In the genomic region with DNA sequence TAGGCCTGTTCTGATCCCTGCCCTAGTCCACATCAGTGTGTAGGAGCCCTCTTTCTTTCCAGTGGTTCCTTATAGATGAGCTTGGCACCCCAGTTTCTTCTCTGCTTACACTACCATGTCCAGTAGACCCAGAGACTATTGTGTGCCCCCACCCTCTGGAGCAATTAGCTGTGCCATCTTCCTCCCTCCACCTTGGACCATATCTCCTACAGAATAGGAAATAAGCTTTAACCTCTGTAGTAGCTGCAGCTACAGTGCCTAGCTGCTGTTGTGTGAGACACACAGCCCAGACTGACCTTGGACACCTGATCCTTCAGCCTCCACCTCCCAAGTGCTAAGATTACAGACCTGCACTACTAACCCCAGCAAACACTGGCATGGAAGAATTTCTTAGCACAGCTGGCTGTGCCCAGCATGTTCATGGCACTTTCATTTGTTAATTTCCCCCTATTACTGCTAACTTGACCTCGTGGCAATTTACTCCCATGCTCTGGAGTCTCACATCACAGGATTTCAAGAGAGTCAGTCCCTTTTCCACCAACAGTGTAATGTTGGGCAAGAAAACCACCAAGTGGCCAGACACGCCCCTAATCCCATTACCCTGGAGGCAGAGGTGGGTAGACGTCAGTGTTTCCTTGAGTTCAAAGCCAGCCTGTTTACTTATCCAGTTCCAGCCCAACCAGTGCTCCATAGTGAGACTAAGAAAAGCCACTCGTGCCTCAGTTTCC, we compare ENCODE assay signal across 8 mouse cellular contexts. TPM values are rescaled to one million over a fixed set of nuclear protein-coding genes. Genes with fewer than 3 reads are reported as not detected.
DNase-seq lines count a peak whose midpoint lies in the region; ATAC-seq and TF ChIP-seq lines count a peak whose summit lies in the region.

No protein-coding gene starts in this region.

- no peak for TF ChIP-seq POLR2A in bone marrow, adult 2 months (IDR thresholded peaks at IDR 0.05; ENCODE audit: borderline replicate concordance, control insufficient read depth, low read depth, low read length)

- ATAC-seq in kidney, postnatal 0 days (replicated peaks; ENCODE audit: low FRiP score, low read depth): peak; percentile 65
- ATAC-seq in limb, embryonic 15.5 days (ENCODE audit: insufficient number of reproducible peaks, low FRiP score, low TSS enrichment, low read depth): no peak

- H3K9me3 ChIP-seq in kidney, postnatal 0 days (replicated peaks; ENCODE audit: low read length): no peaks in the 10 kb centered on the region
- no peaks in the 10 kb centered on the region for H3K9me3 ChIP-seq in limb, embryonic 15.5 days

- H3K36me3 ChIP-seq in kidney, postnatal 0 days (ENCODE audit: insufficient read depth, low read length): no peaks in the 10 kb centered on the region
- H3K36me3 ChIP-seq in limb, embryonic 15.5 days: peaks cover 10% of the 10 kb centered on the region; the same call in 1 of the 2 replicates

- no peaks in the 10 kb centered on the region for H3K27me3 ChIP-seq in kidney, postnatal 0 days (ENCODE audit: insufficient read depth, low read length)
- H3K27me3 ChIP-seq in limb, embryonic 15.5 days: no peaks in the 10 kb centered on the region

- H3K4me3 ChIP-seq in kidney, postnatal 0 days (replicated peaks; ENCODE audit: low read depth, low read length): no peak overlapping the region
- H3K4me3 ChIP-seq in bone marrow, adult 2 months (replicated peaks; ENCODE audit: control insufficient read depth, low read depth, low read length): peak overlapping the region; percentile 61
- peak overlapping the region; percentile 60 for H3K4me3 ChIP-seq in limb, embryonic 15.5 days

- WGBS in kidney, postnatal 0 days: 38% methylated on average over 4 of the region's 4 CpGs
- 20% methylated on average over 4 of the region's 4 CpGs for WGBS in bone marrow, adult 2 months
- 46% methylated on average over 4 of the region's 4 CpGs for WGBS in limb, embryonic 15.5 days

- no peak for TF ChIP-seq CTCF in kidney, postnatal 0 days (IDR thresholded peaks at IDR 0.05; ENCODE audit: low read depth)
- no peak for TF ChIP-seq CTCF in bone marrow, adult 2 months (IDR thresholded peaks at IDR 0.05; ENCODE audit: control insufficient read depth, insufficient read depth, low read length)

- H3K4me1 ChIP-seq in kidney, postnatal 0 days (replicated peaks; ENCODE audit: insufficient read depth, low read length): peaks cover 7% of the 10 kb centered on the region; the same call in 1 of the 2 replicates
- peaks cover 7% of the 10 kb centered on the region for H3K4me1 ChIP-seq in bone marrow, adult 2 months (ENCODE audit: control insufficient read depth, insufficient read depth, low read length)
- peaks cover 12% of the 10 kb centered on the region; the same call in 1 of the 2 replicates for H3K4me1 ChIP-seq in limb, embryonic 15.5 days

- peak overlapping the region; percentile 71; the same call in 1 of the 2 replicates for H3K27ac ChIP-seq in kidney, postnatal 0 days
- peak overlapping the region; percentile 92 for H3K27ac ChIP-seq in bone marrow, adult 2 months (ENCODE audit: control insufficient read depth, insufficient read depth, low read depth, low read length, poor library complexity)
- peak overlapping the region; percentile 30; the same call in 1 of the 2 replicates for H3K27ac ChIP-seq in limb, embryonic 15.5 days

- DNase-seq in kidney, postnatal 0 days (ENCODE audit: low spot score): peak; percentile 73
- DNase-seq in kidney, postnatal 14 days: no peak
- DNase-seq in natural killer cell, adult 2 months (ENCODE audit: low spot score in 2 of 2): peak; percentile 23 to 27
- no peak for DNase-seq in layer of hippocampus, postnatal 10 days (ENCODE audit: low spot score in 2 of 2)
- no peak for DNase-seq in cerebellum, adult 18-20 months
- DNase-seq in adrenal gland, adult 8-10 months: no peak

- H3K9ac ChIP-seq in kidney, postnatal 0 days (ENCODE audit: low read depth, low read length): no peak overlapping the region
- no peak overlapping the region for H3K9ac ChIP-seq in limb, embryonic 15.5 days

- no peak overlapping the region; the same call in 1 of the 2 replicates for H3K4me2 ChIP-seq in kidney, postnatal 0 days (ENCODE audit: low read length)
- H3K4me2 ChIP-seq in limb, embryonic 15.5 days: peak overlapping the region; percentile 78

RNA-seq across cellular contexts. Expression of a gene that starts 1.5 kb away (rescaled TPM):
- 5.3 and 7.2 TPM in 2 replicates for polyA plus RNA-seq in kidney, postnatal 0 days (2015; fragmentation: Nextera tagmentation; extraction: Ambion mirVana)
- polyA plus RNA-seq in bone marrow, adult 2 months (2011; ENCODE audit: insufficient read depth, insufficient read length, low replicate concordance, missing spikeins): 21.9 and 45.9 TPM in 2 replicates
- 15.9 and 16.6 TPM in 2 replicates for polyA plus RNA-seq in limb, embryonic 15.5 days (2015; fragmentation: Nextera tagmentation; extraction: Ambion mirVana)
- 1 to 10 TPM; 1.3 to 3.0 TPM for total RNA-seq in layer of hippocampus, postnatal 10 days (2021)
- total RNA-seq in adrenal gland, adult 8-10 months (2022): 10 to 100 TPM; 22.2 to 35.6 (median 30.6) TPM

RNA-seq across cellular contexts. Expression of a gene that starts 34.6 kb away (rescaled TPM):
- polyA plus RNA-seq in kidney, postnatal 0 days (2015; fragmentation: Nextera tagmentation; extraction: Ambion mirVana): 36.4 and 37.4 TPM in 2 replicates
- 25.9 and 41.1 TPM in 2 replicates for polyA plus RNA-seq in bone marrow, adult 2 months (2011; ENCODE audit: insufficient read depth, insufficient read length, low replicate concordance, missing spikeins)
- 35.3 and 37.1 TPM in 2 replicates for polyA plus RNA-seq in limb, embryonic 15.5 days (2015; fragmentation: Nextera tagmentation; extraction: Ambion mirVana)
- 10 to 100 TPM; 24.9 to 26.9 TPM for total RNA-seq in layer of hippocampus, postnatal 10 days (2021)
- 10 to 100 TPM; 62.9 to 77.8 (median 70.3) TPM for total RNA-seq in adrenal gland, adult 8-10 months (2022)

Comparison
In these comparisons a context has a peak if more than half of its experiments do, and no peak if none do; other contexts are left out.
1. DNase-seq: peak in kidney, postnatal 0 days (single experiment) and natural killer cell, adult 2 months (2 of 2); none in kidney, postnatal 14 days (single experiment), layer of hippocampus, postnatal 10 days (0 of 2), cerebellum, adult 18-20 months (0 of 2) and adrenal gland, adult 8-10 months (single experiment).
2. H3K27ac ChIP-seq: peak in every context shown above with its lines; median percentile 92 in bone marrow, adult 2 months; 71 in kidney, postnatal 0 days; 30 in limb, embryonic 15.5 days.